Mouse (Mus musculus) erythroblast, embryonic 14.5 days (primary cell): Measurements from ENCODE around the gene Atp6v0d1. TPM values are rescaled to one million over a fixed set of nuclear protein-coding genes. Genes with fewer than 3 reads are reported as not detected.

Experiments used
- H3K27me3 ChIP-seq: 2 replicates; pipeline ENCODE4 v1.6.1; 2012; ENCODE audit warnings: inconsistent platforms; ENCODE audit not compliant: control insufficient read depth
- H3K36me3 ChIP-seq: 2 replicates; pipeline ENCODE4 v1.6.1; 2012; ENCODE audit warnings: mild to moderate bottlenecking, inconsistent platforms; ENCODE audit not compliant: control insufficient read depth
- H3K4me1 ChIP-seq: 2 replicates; pipeline ENCODE4 v1.6.1; 2012; ENCODE audit warnings: inconsistent platforms; ENCODE audit not compliant: control insufficient read depth
- H3K4me3 ChIP-seq: replicated peaks from 2 replicates; pipeline ENCODE3; 2012; ENCODE audit warnings: moderate library complexity, mild to moderate bottlenecking, inconsistent platforms
- H3K9me3 ChIP-seq: 2 replicates; pipeline ENCODE4 v1.6.1; 2012; ENCODE audit warnings: low read length, inconsistent platforms, mixed read lengths; ENCODE audit not compliant: control insufficient read depth
- GATA1 ChIP-seq: IDR thresholded peaks from 2 replicates; pipeline ENCODE4 v1.6.1; 2012; ENCODE audit warnings: low read length, inconsistent platforms, mixed read lengths
- TAL1 ChIP-seq: IDR thresholded peaks from 3 replicates; pipeline ENCODE4 v1.6.1; 2012; ENCODE audit warnings: low read length, inconsistent platforms, mixed read lengths
- polyA plus RNA-seq: library from polyadenylated mRNA; stranded (reverse); fragments of >175 nt; gene quantifications from 2 replicates; pipeline ENCODE4 v1.2.3, GENCODE M21; 2012

The Atp6v0d1 gene
- polyA plus RNA-seq, 1 experiment: 7.7 TPM

- TF ChIP-seq TAL1 (no peak), GATA1 (no peak)
- no peaks in the 10 kb centered on the region for H3K4me1 ChIP-seq
- H3K27me3 ChIP-seq: peaks cover 2% of the 10 kb centered on the region; the same call in 1 of the 2 replicates
- H3K4me3 ChIP-seq: no peak overlapping the region
- H3K36me3 ChIP-seq: no peaks in the 10 kb centered on the region
- no peaks in the 10 kb centered on the region for H3K9me3 ChIP-seq
These were observed 82.4 kb downstream of the Atp6v0d1 start for GRCm38 (mm10) chr8:105483212-105484029.

GRCm38 (mm10) chr8:105482123-105482522, 83.7 kb downstream of the Atp6v0d1 start:
- Histone ChIP-seq H3K4me1 (no peaks in the 10 kb centered on the region), H3K9me3 (no peaks in the 10 kb centered on the region), H3K4me3 (no peak overlapping the region), H3K27me3 (peaks cover 2% of the 10 kb centered on the region; the same call in 1 of the 2 replicates), H3K36me3 (no peaks in the 10 kb centered on the region)
- TF ChIP-seq GATA1: no peak
- no peak for TF ChIP-seq TAL1

GRCm38 (mm10) chr8:105481453-105481852, 84.4 kb downstream of the Atp6v0d1 start:
- H3K4me1 ChIP-seq: peaks cover 4% of the 10 kb centered on the region
- H3K27me3 ChIP-seq: peaks cover 2% of the 10 kb centered on the region; the same call in 1 of the 2 replicates
- no peak overlapping the region for H3K4me3 ChIP-seq
- H3K9me3 ChIP-seq: no peaks in the 10 kb centered on the region
- no peak for TF ChIP-seq TAL1
- no peak for TF ChIP-seq GATA1
- H3K36me3 ChIP-seq: no peaks in the 10 kb centered on the region

- TF ChIP-seq TAL1 (no peak), GATA1 (no peak)
- H3K9me3 ChIP-seq: no peaks in the 10 kb centered on the region
- peaks cover 4% of the 10 kb centered on the region for H3K4me1 ChIP-seq
- no peak overlapping the region for H3K4me3 ChIP-seq
- H3K36me3 ChIP-seq: no peaks in the 10 kb centered on the region
- peaks cover 2% of the 10 kb centered on the region for H3K27me3 ChIP-seq
These were observed 84.8 kb downstream of the Atp6v0d1 start for GRCm38 (mm10) chr8:105481013-105481412.

GRCm38 (mm10) chr8:105477792-105478191, 88.1 kb downstream of the Atp6v0d1 start:
- H3K9me3 ChIP-seq: no peaks in the 10 kb centered on the region
- H3K4me1 ChIP-seq: peaks cover 14% of the 10 kb centered on the region
- peaks cover 28% of the 10 kb centered on the region for H3K27me3 ChIP-seq
- H3K36me3 ChIP-seq: no peaks in the 10 kb centered on the region
- no peak overlapping the region for H3K4me3 ChIP-seq
- TF ChIP-seq GATA1 (no peak), TAL1 (no peak)

- H3K4me3 ChIP-seq: no peak overlapping the region
- no peaks in the 10 kb centered on the region for H3K9me3 ChIP-seq
- H3K4me1 ChIP-seq: peaks cover 14% of the 10 kb centered on the region
- TF ChIP-seq GATA1 (no peak), TAL1 (no peak)
- peaks cover 37% of the 10 kb centered on the region for H3K27me3 ChIP-seq
- no peaks in the 10 kb centered on the region for H3K36me3 ChIP-seq
These were observed 89.0 kb downstream of the Atp6v0d1 start for GRCm38 (mm10) chr8:105476628-105477413.

GRCm38 (mm10) chr8:105476161-105476560, 89.7 kb downstream of the Atp6v0d1 start:
- Histone ChIP-seq H3K9me3 (no peaks in the 10 kb centered on the region), H3K36me3 (no peaks in the 10 kb centered on the region), H3K27me3 (peaks cover 44% of the 10 kb centered on the region), H3K4me3 (no peak overlapping the region), H3K4me1 (peaks cover 20% of the 10 kb centered on the region)
- TF ChIP-seq TAL1 (no peak), GATA1 (no peak)

GRCm38 (mm10) chr8:105475742-105476141, 90.1 kb downstream of the Atp6v0d1 start:
- Histone ChIP-seq H3K4me1 (peaks cover 24% of the 10 kb centered on the region), H3K36me3 (no peaks in the 10 kb centered on the region), H3K4me3 (no peak overlapping the region), H3K27me3 (peaks cover 48% of the 10 kb centered on the region), H3K9me3 (no peaks in the 10 kb centered on the region)
- TF ChIP-seq TAL1 (no peak), GATA1 (no peak)

GRCm38 (mm10) chr8:105475254-105475653, 90.6 kb downstream of the Atp6v0d1 start:
- no peak for TF ChIP-seq GATA1
- no peak for TF ChIP-seq TAL1
- Histone ChIP-seq H3K27me3 (peaks cover 53% of the 10 kb centered on the region), H3K4me3 (no peak overlapping the region), H3K9me3 (no peaks in the 10 kb centered on the region), H3K4me1 (peaks cover 29% of the 10 kb centered on the region), H3K36me3 (no peaks in the 10 kb centered on the region)

- peaks cover 35% of the 10 kb centered on the region for H3K4me1 ChIP-seq
- no peaks in the 10 kb centered on the region for H3K9me3 ChIP-seq
- H3K36me3 ChIP-seq: no peaks in the 10 kb centered on the region
- H3K4me3 ChIP-seq: no peak overlapping the region
- TF ChIP-seq TAL1: no peak
- no peak for TF ChIP-seq GATA1
- peaks cover 57% of the 10 kb centered on the region for H3K27me3 ChIP-seq
These were observed 91.2 kb downstream of the Atp6v0d1 start for GRCm38 (mm10) chr8:105474680-105475079.

Other genes with a start within 250 kb of the Atp6v0d1 start
- gene Lrrc29, start 239.8 kb downstream of the Atp6v0d1 start, polyA plus RNA-seq: 2.5 and 3.1 TPM in 2 replicates
- gene Tmem208, start 239.7 kb downstream of the Atp6v0d1 start, polyA plus RNA-seq: 3.4 and 3.5 TPM in 2 replicates
- gene Fhod1, start 218.1 kb downstream of the Atp6v0d1 start, polyA plus RNA-seq: 0.19 and 0.21 TPM in 2 replicates
- gene Slc9a5, start 217.2 kb downstream of the Atp6v0d1 start, polyA plus RNA-seq: 0.02 TPM in 1 of 2 replicates, not detected in the other
- not detected in 2 replicates for gene Plekhg4, start 192.8 kb downstream of the Atp6v0d1 start, polyA plus RNA-seq
- not detected in 2 replicates for gene Kctd19, start 152.5 kb downstream of the Atp6v0d1 start, polyA plus RNA-seq
- 0.03 and 0.05 TPM in 2 replicates for gene Lrrc36, start 152.5 kb downstream of the Atp6v0d1 start, polyA plus RNA-seq
- gene Tppp3, start 94.5 kb downstream of the Atp6v0d1 start, polyA plus RNA-seq: 0.34 and 0.96 TPM in 2 replicates
- 0.14 and 0.23 TPM in 2 replicates for gene Zdhhc1, start 69.1 kb downstream of the Atp6v0d1 start, polyA plus RNA-seq
- gene Hsd11b2, start 47.3 kb downstream of the Atp6v0d1 start, polyA plus RNA-seq: not detected in 2 replicates
- 0.23 and 0.27 TPM in 2 replicates for gene Ripor1, start 39.2 kb upstream of the Atp6v0d1 start, polyA plus RNA-seq
- 24.5 and 26.6 TPM in 2 replicates for gene Ctcf, start 70.5 kb upstream of the Atp6v0d1 start, polyA plus RNA-seq
- gene Agrp, start 71.3 kb upstream of the Atp6v0d1 start, polyA plus RNA-seq: not detected in 2 replicates
- gene Carmil2, start 120.2 kb upstream of the Atp6v0d1 start, polyA plus RNA-seq: 3.4 and 4.2 TPM in 2 replicates
- gene Acd, start 135.1 kb upstream of the Atp6v0d1 start, polyA plus RNA-seq: 3.8 and 4.5 TPM in 2 replicates
- 0.73 and 0.78 TPM in 2 replicates for gene Pard6a, start 135.1 kb upstream of the Atp6v0d1 start, polyA plus RNA-seq
- not detected in 2 replicates for gene 4933405L10Rik, start 141.6 kb upstream of the Atp6v0d1 start, polyA plus RNA-seq
- gene Enkd1, start 142.2 kb upstream of the Atp6v0d1 start, polyA plus RNA-seq: 2.4 TPM in 2 replicates
- 0.24 and 0.41 TPM in 2 replicates for gene Gfod2, start 192.6 kb upstream of the Atp6v0d1 start, polyA plus RNA-seq